Mouse (Mus musculus) T-helper 2 cell (primary cell): ENCODE data around the gene Ankrd66.

Experiments
- in situ Hi-C: fragments of 300-600 bp; cut with MboI, MseI; formaldehyde crosslinking; loops from one replicate; pipeline ENCODE4 v1.15.1; 2025; ENCODE audit warnings: high pct_unique_total_duplicates

Gene Ankrd66

DNA sequence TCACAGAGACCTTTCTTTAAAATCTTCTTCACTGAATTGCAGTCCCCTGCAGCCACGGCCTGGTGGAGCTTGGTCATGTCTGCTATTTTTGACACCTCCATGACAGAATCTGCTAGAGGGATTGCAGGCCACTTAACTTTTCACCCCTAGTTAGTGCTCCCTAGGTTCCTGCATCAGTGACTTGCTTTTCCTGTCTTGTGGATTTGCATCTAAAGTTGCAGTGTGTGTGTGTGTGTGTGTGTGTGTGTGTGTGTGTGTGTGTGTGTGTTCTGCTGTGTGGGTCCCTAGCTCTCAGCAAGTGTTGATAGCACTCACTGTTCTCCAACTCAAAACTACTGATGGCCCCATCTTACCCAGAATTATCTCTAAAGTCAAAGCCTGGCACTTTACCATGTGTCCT lies at the start of gene Ankrd66:
TSS of gene Ankrd66 (minus strand) at position 101 of the 400 bp plus-strand sequence.
- in situ Hi-C loops, result no loop called here

DNA sequence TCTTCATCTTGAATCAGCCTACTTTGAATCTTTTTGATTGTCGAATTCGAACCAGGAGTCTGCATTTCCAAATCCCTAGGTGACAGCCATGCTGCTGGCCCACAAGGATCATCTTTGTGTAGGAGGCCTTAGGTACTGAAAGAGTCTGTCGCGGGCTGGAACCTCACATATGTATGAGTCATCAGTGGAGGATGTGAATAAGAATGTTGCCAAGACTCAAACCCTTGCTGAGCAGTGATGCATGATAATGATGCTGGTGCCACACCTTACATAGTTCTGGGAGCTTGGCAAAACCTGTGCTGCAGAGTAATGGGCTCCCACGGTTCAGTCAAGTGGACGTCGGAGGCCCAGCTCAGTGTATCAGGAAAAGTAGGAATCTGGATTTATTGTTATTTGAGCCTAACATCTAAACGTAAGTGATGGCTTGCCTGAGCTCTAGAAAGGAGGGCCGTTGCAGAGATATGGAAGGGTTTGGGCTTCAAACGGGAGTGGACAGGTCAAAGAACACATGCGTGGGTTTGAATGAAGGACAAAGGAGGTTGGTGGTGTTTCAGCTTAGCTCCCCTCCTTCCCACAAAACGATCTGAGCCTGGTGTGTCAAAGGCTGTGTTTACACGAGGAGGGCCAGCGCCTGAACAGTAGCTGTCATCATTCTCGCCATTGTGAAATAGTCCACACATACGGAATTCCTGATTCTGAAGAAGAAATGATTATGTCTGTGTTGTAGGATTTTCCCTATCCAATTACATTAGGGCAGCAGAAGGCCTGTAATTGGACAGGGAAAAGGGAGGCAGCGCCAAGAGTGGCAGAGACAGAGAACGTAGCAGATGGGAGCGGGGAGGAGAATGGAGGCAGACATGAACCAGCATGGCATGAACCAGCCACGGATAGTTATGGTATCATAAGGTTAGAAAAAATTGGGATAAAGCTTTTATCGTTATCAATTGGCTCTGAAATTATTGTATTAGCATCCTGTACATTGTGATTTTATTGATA lies 49.2 kb upstream of the Ankrd66 start:
- in situ Hi-C loops, result no loop called here

DNA sequence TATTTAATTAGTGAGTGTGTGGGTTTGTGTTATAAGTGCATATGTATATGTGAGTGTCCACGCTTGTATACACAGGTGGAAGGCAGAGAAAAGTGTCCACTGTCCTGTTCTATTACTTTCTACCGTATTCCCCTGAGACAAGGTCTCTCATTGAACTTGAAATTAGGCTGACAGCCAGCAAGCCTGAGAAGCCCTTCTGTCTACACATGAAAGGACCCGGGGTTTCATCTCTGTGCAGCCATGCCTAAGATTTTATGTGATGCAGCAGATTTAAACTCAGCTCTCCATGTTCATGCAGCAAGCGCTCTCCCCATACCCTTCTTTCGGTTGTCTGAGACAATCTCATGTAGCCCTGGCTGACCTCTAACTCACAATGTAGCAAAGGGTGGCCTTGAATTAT lies 47.1 kb upstream of the Ankrd66 start:
- in situ Hi-C loops, result no loop called here

DNA sequence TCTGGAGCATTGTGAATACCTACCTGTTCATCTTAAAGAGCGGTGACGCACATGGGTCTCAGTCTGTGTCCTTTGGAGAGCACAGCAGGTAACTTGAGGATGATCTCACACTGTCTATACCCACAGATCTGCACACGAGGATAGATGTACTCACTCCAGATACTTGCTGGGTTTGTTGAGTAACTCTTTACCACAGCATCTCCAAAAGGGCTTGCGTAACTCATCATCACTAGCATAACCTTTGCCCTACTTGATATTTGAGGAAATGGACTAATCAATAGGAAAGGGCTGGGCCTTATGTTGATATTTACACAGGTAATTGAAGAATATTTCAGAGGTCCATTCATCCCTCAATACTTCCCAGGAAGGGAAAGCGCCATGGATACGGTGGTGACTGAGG lies 46.3 kb upstream of the Ankrd66 start:
- in situ Hi-C loops, result no loop called here

DNA sequence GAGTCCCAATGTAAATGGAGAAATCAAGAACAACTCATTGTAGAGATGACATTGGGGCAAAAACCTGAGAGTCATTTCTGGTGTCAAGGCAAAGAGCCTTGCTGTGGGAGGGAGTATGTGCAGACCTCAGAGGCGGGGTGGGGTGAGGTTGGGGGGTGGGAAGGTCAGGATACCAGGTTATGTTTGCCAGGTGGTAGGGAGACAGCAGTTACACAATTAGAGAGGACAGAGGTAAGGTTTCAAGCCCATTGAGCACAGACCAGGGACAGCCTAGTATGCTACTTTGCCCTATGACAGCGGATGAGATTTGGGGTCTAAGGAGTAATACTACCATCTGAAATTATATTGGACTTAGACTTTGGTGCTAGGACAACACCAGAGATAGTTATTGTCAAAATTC lies 43.8 kb upstream of the Ankrd66 start:
- in situ Hi-C loops, result no loop called here

DNA sequence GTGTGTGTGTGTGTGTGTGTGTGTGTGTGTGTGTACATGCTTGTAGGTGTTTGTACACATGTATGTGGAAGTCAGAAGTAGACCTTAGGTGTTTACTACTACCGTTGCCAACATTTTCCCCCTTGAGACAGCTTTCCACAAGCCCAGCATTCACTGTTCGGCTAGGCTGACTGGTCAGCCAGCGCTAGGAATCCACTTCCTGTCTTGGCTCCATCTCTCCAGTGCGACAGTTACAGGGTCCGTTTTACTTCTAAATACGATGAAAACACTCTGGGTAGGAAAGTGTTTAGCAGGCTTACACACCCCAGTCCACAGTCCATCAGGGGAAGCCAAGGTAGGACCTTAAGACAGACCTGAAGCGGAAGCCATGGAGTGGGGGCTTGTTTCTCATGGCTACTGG lies 41.3 kb upstream of the Ankrd66 start:
- in situ Hi-C loops, result no loop called here

DNA sequence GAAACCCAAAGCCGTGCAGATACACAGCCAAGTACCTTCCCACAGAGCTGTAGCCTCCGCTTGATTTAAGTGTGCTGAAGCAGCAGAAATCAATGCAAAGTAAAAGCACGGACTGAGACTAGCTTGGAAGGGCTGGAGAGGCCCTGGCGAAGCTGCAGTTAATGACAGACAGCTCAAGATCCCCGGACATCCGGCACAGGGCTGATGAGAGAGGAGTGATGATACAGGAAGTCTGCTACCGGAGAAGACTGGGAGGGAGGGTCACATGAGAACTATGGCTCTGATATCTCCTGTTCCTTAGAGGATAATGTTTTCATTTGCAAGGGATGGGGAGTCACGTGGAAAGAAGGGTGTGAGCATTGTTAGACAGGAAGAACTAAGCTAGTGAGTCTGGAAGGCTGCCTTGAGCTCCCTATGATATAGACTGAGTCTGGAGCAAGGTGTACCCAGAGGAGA lies 37.6 kb upstream of the Ankrd66 start:
- in situ Hi-C loops, result no loop called here

DNA sequence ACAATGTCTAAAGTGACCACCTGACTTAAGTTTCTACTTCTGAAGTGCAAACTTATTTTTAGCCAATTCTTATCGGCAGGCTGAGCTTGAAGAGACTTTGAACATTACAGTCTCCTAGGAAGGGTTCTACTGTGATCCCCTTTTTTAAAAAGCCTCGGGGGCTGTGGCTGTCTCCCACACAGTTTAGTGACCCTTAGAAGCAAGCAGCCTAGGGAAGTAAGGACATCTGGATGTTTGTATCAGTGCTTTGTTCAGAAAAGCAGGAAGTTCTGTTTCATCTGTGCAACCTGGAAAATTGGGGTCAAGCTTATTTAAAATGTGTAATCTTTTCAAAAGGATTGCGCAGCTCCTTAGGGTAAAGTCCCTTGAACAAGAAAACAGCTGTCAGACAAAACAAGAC lies 37.0 kb upstream of the Ankrd66 start:
- in situ Hi-C loops, result no loop called here

DNA sequence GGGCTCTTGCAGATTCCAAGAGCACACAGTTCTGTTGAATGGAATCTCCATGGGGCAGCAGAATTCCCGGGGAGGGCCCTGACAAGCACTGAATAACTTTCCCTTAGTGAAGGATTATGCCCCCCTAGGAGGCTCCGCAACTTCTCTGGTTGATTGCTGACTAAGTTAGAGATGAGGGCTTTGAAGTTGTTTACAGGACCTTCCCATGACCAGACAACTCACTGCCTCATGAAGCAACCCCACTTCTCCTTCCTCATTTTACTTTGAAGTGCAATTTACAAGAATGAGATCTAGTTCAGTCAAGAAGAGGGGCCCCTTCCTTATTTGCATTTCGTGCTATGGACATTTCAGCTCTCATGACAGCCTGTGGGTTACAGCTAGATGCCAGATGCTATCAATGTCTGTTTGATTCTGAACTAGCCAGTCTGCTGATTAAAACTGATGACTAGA lies 30.2 kb upstream of the Ankrd66 start:
- in situ Hi-C loops, result no loop called here

DNA sequence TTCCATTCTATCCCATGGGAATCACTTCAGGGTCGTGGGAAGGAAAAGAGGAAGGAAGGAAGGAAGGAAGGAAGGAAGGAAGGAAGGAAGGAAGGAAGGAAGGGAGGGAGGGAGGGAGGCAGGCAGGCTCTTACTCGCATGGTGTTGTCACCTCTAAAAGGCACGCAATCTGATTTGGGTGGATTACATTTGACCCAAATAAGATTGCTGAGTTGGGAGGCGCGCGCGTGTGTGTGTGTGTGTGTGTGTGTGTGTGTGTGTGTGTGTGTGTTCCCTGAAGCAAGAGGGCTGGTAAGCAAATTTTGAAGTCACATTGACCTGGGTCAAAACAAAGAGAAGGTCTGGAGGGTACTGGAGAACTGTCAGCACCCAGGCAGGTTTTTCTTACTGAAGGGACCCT lies 25.8 kb upstream of the Ankrd66 start:
- in situ Hi-C loops, result no loop called here

DNA sequence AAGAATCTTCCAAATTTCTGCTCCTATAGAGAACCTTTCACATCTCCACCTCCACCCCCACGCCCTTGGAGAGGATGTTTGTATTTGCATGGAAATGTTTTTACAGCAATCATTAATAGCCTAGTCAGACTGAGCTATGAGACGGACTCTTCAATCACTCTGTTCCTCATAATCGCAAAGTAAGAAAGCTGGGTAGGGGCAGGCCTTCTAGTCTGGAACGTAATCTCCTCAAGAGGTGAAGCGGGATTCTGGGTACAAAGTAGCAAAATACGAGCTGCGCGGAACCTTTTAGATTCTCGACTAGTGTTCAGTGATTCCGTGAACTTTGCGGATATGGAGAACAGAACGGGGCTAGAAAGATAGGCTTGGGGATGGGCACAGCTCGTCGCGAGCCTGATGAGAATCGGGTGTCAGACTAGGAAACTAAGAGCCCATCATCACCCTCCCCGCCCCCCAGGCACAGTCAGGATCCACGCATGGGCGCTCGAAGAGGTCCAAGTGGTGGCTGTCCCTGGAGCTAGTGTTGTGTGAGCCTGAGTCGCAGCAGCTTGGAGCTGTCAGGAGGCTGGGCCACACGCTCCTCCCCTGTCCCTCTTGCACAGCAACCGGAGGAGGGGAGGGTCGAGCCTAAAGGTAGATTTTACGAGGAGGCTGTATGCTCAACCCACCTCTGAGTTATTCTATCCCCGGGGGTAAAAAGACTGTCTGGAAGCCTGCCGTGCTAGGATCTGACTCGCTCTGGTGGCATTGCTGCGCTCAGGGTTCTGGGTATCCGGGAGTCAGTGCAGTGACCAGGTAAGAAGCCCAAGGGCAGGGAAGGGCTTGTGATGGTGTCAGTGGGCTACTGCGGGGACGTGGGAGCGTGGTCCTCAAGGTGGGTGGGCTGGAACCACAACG lies 24.8 kb upstream of the Ankrd66 start, which contains the start of gene Pla2g7:
TSS of gene Pla2g7 (plus strand) at position 107 of the 897 bp plus-strand sequence.
- in situ Hi-C loops, result no loop called here

DNA sequence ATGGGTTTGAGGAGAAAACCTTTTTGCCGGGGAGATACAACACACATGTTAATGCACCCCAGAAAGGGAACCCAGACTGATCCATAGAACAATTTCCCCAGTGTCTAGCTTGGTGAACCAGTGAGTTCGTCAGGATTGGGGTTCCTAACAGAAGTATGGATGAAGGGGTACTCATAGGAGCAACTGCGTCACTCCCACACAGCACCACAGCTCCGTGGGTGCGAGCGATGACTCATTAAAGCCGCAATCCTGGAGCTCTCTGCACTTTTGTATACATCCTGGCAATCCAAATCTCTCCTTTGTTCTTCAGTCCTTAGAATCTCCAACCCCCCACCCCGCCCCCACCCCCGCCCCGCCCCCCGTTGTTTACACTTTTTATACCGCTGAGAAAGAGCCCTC lies 24.2 kb upstream of the Ankrd66 start:
- in situ Hi-C loops, result no loop called here

DNA sequence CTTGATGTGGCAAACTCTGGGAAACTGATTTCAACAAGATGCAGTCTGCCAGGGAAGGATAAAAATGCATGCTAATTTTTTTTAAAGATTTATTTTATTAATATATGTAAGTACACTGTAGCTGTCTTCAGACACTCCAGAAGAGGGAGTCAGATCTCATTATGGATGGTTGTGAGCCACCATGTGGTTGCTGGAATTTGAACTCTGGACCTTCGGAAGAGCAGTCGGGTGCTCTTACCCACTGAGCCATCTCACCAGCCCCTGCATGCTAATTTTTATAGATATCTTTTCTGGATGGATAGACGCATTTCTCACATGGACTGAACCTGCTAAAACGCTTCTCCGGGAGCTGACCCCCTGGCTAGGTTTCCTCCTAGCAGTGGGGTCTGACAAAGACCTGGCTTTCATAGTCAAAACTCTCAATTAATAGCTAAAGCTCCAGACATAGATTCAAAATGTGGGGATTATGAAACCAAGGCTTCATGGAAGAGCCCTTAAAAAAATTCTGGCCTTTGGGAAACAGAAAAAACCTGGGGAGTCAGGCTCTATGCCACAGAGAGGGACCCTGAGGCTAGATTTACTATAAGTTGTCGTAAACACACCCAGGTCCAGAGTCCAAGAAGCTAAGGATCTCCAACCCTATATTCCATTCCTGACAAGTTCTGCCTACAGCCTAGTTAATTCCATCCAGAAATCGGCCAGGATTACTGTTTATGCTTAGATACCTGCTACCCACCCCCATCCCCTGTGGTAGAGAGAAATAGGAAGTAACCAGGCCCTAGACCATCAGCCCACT lies 20.0 kb upstream of the Ankrd66 start:
- in situ Hi-C loops, result no loop called here

DNA sequence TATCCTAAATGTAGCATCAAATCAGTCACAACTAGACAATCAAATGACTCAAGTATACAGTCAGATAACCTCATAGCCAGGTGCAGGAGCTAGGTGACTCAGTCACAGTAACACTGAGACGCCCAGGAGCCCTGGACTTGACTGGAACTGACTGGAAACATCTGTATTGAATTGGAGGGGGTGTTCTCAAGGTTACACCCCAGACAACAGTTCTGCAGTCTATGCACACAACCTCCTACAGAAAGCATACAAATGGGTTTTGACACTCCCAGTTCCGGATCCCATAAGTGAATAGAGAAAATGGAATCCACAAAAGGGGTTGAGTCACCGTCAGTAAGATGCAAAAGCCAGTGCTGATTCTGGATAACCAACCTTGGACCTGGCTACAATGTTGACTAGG lies 15.2 kb upstream of the Ankrd66 start:
- in situ Hi-C loops, result no loop called here

DNA sequence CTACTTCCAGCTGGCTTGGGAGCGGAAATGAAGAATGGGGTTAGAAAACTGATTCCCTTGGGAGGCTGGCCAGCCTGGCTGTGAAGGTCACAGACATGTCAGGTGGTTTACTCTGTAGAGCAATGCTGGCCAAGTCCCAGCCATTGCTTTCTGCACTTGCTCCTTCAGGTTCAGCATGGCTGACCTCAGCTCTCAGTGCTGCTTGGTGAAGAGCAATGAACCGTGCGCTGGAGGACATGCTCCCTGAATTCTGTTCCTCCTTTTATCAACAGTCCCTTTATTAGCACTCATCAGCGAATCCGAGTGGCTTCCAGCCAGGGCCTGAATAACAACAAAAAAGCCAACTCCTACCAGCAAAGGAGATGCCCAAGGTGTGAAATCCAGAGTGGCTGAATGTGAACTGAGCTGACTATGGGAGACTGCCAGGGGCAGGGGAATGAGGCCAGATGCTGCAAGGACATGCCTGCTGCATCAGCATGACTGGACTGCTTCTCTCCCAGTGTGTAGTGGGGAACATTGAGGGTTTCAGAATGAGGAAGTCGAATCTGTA lies 14.2 kb upstream of the Ankrd66 start:
- in situ Hi-C loops, result no loop called here

DNA sequence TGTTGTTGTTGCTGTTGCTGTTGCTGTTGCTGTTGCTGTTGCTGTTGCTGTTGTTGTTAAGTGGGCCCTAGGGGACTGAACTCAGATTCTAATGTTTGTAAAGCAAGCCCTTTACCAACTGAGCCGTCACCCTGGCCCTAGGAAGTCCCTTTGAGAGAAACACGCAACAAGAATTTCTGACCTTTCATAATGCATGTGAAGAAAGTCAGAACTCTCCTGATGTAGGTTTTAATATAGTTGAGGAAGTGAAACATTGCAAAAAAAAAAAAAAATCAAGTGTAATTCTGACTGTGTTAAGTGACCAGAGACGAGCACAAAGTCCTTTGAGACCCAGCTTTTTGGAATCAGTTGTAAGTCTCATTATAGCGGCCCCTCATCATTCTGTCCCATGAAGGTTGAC lies 13.7 kb upstream of the Ankrd66 start:
- in situ Hi-C loops, result no loop called here

DNA sequence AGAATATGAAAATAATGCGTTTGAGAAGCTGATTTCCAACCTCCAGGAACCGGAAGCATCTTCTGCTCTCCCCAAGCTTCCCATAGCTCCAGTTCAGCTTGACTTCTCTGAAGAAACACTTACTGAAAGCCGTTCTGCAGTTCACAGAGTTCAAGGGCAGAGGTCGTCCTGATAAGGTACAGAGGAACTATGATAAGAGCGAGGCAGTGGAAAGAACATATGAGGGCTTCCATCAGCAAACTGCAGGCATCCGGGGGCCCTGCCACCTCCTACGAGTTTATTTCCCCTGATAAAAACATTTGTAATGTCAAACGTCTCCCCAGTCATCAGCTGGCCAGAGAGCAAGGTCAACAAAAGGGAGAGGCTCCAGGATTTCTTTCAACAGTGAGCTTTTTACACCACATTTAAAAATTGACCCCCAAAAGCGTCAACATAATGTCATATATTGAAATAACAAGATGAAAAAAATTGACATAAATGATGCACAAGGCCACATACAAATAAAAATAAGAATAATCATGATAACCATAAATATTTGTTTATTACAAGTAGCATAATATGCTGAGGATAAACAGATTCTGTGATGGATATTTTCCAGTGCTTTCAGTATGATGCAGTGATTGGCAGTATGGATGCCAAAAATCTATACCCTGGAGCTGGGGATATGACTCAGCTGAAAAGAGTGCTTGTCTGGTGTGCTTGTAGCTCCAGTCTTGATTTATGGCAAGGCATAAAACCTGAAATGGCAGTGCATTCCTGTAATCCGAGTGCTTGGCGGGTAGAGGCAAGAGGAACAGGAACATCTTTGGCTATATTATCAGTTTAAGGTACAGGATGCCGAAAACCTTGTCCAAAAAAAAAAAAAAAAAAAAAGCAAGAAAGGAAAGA lies 11.3 kb upstream of the Ankrd66 start:
- in situ Hi-C loops, result no loop called here

DNA sequence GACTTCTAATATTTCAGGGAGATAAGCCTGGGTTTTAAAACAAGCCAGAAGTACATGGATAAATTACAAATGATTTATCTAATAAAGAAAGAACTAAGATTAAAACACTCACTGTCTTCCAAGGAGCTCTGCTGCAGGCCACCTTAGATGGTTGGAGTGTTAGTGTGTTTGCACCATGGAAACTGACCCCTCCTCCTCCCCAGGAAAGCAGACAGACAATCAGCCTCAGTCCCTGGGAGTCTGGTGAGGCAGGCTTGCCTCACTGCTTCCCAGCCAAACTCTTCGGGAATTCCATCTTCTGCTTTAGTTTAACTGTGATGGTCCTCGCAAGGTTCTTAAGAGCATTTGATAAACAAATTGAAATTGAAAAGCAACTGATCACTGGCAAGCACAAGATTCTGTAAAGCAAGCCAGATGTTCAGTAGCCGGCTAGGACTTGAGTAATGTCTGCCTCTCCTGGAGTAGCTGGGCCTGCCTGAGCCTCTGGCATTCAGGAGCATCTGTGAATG lies 7.7 kb upstream of the Ankrd66 start:
- in situ Hi-C loops, result no loop called here

DNA sequence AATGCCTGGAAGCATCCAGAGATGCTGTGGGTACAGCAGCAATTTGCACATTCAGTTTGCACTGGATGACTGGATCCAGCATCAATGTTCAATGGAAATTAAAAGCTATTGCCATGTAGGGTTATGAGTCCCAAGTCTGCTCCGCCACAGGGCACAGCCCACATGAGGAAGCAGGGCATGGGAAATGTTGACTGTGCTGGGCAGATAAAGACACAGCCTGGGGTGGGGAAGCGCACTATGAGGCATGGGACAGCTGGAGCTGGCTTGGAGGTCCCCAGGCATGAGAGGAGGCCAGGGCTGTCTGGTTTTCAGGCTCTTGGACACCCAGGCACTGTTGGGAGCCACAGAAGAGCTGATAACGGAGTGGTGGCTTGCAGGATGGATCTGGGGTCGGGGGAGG lies 601 bp upstream of the Ankrd66 start:
- in situ Hi-C loops, result no loop called here

DNA sequence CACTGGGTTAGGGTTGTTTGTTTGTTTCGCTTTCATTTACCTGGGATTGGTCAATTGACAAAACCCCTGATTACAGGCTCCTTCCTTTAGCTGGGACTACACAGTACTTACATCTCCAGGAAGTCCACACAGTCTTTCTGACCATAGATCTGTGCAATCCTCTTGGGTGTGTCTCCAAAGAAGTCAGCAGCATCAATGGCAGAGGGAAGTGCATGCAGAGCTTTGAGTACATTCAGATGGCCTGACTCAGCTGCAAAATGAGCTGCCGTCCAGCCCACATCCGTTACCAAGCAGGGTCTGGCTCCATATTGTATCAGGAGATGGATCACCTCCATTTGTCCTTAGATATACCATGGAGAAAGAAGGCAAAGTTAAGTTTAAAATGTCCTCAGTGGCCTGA lies 4.7 kb downstream of the Ankrd66 start:
- in situ Hi-C loops, result no loop called here
